Mouse (Mus musculus): ENCODE results near the gene Tomm34. TPM values are rescaled to one million over a fixed set of nuclear protein-coding genes. Genes with fewer than 3 reads are reported as not detected.

Tomm34 gene
- 22.2 TPM for polyA plus RNA-seq (2014; fragmentation: Illumina TruSeq; extraction: RNeasy Lipid Tissue Mini Kit (QIAGEN cat#74804); ENCODE audit: insufficient read depth, low read depth, low replicate concordance)

DNA sequence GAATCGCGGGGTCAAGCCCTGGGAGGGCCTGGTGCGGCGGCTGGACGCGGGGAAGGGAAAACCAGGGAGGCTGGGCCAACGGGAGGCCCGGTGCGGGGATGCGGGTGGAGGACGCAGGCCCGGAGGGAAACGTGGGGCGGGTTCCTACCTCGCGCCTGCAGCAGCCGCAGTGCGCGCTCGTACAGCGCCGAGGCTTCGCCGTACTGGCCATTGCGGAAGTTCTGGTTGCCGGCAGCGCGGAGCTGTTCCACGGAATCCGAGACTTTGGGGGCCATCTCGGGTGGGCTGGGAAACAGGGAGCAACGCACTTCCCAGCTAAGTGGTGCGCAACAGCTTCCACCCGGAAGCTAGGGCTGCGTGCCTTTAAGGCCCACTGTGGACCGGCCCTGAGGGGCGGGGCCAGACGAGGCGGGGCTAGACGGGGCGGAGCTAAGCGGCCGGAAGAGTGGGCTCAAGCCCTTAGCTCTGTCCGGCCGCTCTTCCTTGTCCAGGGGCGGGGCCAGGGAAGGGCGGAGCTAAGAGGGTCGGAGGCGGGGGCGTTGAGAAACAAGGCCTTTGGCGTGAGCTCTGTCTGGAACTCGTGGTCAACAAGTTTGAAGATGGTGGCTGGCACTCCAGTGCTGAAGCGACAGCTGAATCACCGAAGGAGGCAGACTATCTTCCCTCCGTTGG, at the start of gene Tomm34:
Gene Tomm34, minus strand, starts transcription at position 405 of the 672 bp plus-strand sequence.

DNA sequence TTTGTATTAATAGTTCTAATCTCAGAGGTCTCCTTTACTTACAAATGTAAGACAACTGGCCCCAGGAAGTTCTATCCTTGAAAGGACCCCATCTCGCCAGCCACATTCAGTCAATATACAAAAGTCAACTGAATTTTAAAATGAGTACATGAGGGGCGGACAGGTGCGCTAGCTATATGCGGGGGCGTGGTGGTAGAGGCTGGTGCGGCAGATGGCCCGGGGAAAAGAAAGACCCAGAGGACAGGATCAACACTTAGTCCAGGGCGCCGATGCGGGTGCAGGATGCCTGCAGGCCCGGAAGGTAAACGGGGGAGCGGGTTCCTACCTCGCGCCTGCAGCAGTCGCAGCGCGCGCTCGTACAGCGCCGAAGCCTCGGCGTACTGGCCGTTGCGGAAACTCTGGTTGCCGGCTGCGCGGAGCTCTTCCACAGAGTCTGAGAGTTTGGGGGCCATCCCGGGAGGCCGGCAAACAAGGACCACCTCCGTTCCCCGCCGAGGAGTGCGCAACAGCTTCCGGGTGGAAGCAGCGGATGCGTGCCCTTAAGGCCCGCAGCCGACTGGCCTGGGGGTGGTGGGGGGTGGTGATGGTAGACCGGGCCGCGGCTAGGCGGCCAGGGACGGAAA, 716 bp downstream of the Tomm34 start, which contains the start of gene Stk4:
Gene Stk4, plus strand, starts transcription at position 181 of the 623 bp plus-strand sequence.

DNA sequence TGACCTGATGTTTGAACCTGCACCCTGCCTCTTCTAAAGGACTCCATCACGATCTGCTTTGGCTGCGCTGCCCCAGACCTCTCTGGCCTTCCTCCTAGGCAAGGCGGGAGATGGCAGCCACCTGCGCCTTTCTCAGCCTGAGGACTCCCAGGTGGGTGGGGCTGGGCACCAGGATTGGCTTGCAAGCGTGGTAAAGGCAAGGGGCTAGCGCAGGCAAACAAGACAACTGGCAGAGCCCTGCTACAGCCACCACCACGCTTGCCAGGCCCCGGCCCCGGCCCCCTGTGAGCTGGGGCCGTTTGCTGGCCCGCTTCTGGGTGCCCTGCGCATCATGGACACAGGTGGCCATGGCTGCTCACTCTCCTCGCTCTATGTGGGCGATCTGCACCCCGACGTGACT, 45.8 kb downstream of the Tomm34 start, which contains the start of gene Pabpc1l:
Gene Pabpc1l, plus strand, starts transcription at position 301 of the 400 bp plus-strand sequence.

Other genes with a start within 250 kb of the Tomm34 start
- gene Kcnk15, start 217.5 kb downstream of the Tomm34 start, polyA plus RNA-seq (2014; fragmentation: Illumina TruSeq; extraction: RNeasy Lipid Tissue Mini Kit (QIAGEN cat#74804); ENCODE audit: insufficient read depth, low read depth, low replicate concordance), result not detected
- gene Rims4, start 152.5 kb downstream of the Tomm34 start, polyA plus RNA-seq (2014; fragmentation: Illumina TruSeq; extraction: RNeasy Lipid Tissue Mini Kit (QIAGEN cat#74804); ENCODE audit: insufficient read depth, low read depth, low replicate concordance), result 0.11 TPM
- 116 TPM for gene Ywhab, start 76.2 kb downstream of the Tomm34 start, polyA plus RNA-seq (2014; fragmentation: Illumina TruSeq; extraction: RNeasy Lipid Tissue Mini Kit (QIAGEN cat#74804); ENCODE audit: insufficient read depth, low read depth, low replicate concordance)
- gene Pabpc1l, start 45.7 kb downstream of the Tomm34 start, polyA plus RNA-seq (2014; fragmentation: Illumina TruSeq; extraction: RNeasy Lipid Tissue Mini Kit (QIAGEN cat#74804); ENCODE audit: insufficient read depth, low read depth, low replicate concordance), result 0.37 TPM
- 30.1 TPM for gene Stk4, start 847 bp downstream of the Tomm34 start, polyA plus RNA-seq (2014; fragmentation: Illumina TruSeq; extraction: RNeasy Lipid Tissue Mini Kit (QIAGEN cat#74804); ENCODE audit: insufficient read depth, low read depth, low replicate concordance)
- not detected for gene Kcns1, start 99.9 kb upstream of the Tomm34 start, polyA plus RNA-seq (2014; fragmentation: Illumina TruSeq; extraction: RNeasy Lipid Tissue Mini Kit (QIAGEN cat#74804); ENCODE audit: insufficient read depth, low read depth, low replicate concordance)
- not detected for gene Wfdc5, start 111.6 kb upstream of the Tomm34 start, polyA plus RNA-seq (2014; fragmentation: Illumina TruSeq; extraction: RNeasy Lipid Tissue Mini Kit (QIAGEN cat#74804); ENCODE audit: insufficient read depth, low read depth, low replicate concordance)
- not detected for gene Wfdc12, start 119.4 kb upstream of the Tomm34 start, polyA plus RNA-seq (2014; fragmentation: Illumina TruSeq; extraction: RNeasy Lipid Tissue Mini Kit (QIAGEN cat#74804); ENCODE audit: insufficient read depth, low read depth, low replicate concordance)
- not detected for gene Wfdc15a, start 129.0 kb upstream of the Tomm34 start, polyA plus RNA-seq (2014; fragmentation: Illumina TruSeq; extraction: RNeasy Lipid Tissue Mini Kit (QIAGEN cat#74804); ENCODE audit: insufficient read depth, low read depth, low replicate concordance)
- gene Wfdc15b, start 150.5 kb upstream of the Tomm34 start, polyA plus RNA-seq (2014; fragmentation: Illumina TruSeq; extraction: RNeasy Lipid Tissue Mini Kit (QIAGEN cat#74804); ENCODE audit: insufficient read depth, low read depth, low replicate concordance), result not detected
- not detected for gene Svs2, start 167.3 kb upstream of the Tomm34 start, polyA plus RNA-seq (2014; fragmentation: Illumina TruSeq; extraction: RNeasy Lipid Tissue Mini Kit (QIAGEN cat#74804); ENCODE audit: insufficient read depth, low read depth, low replicate concordance)
- gene Svs3b, start 185.5 kb upstream of the Tomm34 start, polyA plus RNA-seq (2014; fragmentation: Illumina TruSeq; extraction: RNeasy Lipid Tissue Mini Kit (QIAGEN cat#74804); ENCODE audit: insufficient read depth, low read depth, low replicate concordance), result not detected
- gene Svs4, start 207.3 kb upstream of the Tomm34 start, polyA plus RNA-seq (2014; fragmentation: Illumina TruSeq; extraction: RNeasy Lipid Tissue Mini Kit (QIAGEN cat#74804); ENCODE audit: insufficient read depth, low read depth, low replicate concordance), result not detected
- not detected for gene Svs3a, start 218.1 kb upstream of the Tomm34 start, polyA plus RNA-seq (2014; fragmentation: Illumina TruSeq; extraction: RNeasy Lipid Tissue Mini Kit (QIAGEN cat#74804); ENCODE audit: insufficient read depth, low read depth, low replicate concordance)
- not detected for gene Svs6, start 245.6 kb upstream of the Tomm34 start, polyA plus RNA-seq (2014; fragmentation: Illumina TruSeq; extraction: RNeasy Lipid Tissue Mini Kit (QIAGEN cat#74804); ENCODE audit: insufficient read depth, low read depth, low replicate concordance)

All from lung, adult 10 weeks (tissue).